Mouse (Mus musculus): ENCODE measurements around the gene Cnnm4.
A peak's percentile ranks its signal among the peaks of the same experiment; 100 is the strongest.

Gene Cnnm4

DNA sequence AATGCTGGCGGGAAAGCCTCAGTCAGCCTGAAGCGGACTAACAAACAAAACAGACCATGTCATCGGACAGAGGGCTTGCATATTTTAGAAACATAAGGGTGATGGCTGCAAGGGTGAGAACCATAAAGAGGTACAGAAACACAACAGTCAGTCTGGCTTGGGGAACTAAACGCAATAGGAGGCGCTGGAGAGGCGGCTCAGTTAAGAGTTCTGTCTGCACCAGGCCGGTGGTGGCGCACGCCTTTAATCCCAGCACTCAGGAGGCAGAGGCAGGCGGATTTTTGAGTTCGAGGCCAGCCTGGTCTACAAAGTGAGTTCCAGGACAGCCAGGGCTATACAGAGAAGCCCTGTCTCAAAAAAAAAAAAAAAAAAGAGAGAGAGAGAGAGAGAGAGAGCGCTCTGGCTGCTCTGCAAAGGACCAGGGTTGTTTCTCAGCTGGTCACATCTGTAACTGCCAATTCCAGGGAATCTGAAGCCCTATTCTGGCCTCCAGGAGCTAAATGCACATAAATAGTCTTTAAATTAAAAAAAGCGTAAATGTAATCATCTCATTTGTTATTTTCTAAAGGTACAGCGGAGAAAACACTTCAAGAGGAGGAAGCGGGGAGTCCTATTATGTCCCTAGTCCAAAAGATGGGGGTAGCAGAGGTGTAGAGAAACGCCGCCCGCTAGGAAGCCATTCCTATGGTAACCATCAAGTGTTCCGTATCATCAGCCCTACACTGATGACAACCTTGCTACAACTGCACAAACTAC, 74.6 kb downstream of the Cnnm4 start:
- peak; percentile 61 to 62 for DNase-seq

DNA sequence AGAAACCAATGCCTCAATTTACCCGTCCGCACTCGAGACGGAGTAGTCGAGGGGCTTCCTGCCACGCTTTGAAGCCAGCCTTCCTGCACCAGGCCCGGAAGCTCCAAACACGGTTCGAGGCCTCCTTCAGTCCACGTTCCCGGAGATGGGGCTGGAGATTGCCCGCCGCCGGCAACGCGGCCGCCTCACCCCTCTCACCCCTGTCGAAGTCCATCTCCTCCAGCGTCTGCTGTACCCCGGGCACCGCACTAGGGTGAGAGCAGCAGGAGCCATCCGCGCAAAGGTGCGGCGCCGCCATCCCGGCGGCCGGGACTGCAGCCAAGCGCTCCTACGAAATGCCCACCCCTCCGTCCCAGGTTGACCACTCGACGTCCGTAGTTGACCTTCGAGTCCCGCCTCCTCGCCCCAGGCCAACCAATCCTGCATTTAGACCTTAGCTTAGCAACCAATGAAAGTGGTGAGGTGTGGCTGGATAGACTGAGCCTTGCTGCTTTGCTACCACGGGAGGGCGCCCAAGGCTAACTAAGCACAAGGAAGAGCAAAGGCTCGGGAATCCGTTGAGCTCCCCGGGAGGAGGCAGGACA, 75.6 kb downstream of the Cnnm4 start, which contains the start of gene Ankrd39:
TSS of gene Ankrd39 (minus strand) at position 558 of the 584 bp plus-strand sequence.
- DNase-seq = peak; percentile 99

DNA sequence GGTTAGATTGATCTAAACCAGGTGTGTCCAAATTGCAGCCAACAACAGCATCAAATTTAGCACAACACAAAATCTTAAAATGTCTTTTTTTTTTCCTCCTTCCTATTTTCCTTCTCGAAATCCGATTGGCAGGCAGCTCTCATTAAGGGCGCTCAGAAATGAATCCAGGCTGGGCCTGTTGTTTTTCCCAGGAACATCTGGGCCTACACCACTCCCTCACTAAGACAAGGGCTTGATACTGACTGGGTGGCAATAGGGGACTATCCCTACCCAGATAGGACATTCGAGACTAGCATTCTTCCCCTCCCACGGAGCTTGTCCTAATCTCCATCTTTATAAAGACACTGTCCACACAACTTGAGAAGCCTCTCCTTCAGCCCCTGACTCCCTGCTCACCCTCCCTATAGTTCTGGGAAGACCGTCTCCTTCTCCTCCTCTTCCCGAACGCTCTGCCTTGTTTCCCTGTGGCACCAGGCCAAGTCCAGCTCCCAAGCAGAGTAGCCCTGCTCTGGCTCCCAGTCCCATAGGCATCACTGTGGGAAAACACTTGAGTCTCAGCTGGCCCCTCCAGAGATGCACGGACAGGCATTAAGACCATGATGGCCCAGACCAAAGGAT, 76.7 kb downstream of the Cnnm4 start:
- DNase-seq = peak; percentile 72 to 76

DNA sequence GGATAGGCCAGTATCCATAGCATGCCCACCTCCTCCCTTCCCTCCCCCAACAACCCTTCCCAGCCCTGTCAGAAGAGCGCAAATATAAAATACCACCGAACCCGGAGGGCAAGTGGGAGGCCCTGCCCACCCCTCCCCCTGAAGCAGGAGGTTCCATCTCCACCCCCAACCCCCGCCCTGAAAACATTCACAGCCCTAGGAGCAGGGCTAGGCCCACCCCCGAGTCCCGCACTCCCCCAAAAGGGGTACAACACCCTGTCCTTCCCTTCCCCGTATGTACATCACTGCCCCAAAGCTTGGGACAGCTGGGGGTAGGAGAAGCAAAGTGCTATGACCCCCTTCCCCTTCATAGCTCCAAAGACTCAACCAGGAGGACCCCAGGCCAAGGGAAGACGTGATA, 77.4 kb downstream of the Cnnm4 start:
- no peak for DNase-seq

DNA sequence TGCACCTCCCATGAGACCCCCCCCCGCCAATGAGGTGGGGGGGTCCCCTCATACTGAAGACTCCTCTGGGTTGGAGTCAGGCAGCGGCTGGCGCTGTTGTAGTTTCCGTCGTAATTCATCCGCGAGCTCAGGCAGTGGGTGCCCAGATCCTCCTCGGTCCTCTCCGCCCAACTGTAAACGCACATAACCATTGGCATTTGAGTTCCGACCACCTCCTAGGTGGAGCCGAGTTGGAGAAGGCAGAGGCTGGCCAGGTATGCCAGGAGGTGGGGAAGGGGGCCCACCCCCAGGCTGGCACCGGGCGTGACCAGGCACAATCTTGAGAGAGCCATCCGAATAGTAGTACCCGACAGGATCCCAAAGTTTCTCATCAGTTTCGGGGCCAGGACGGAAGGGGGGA, 78.1 kb downstream of the Cnnm4 start:
- no peak for DNase-seq

DNA sequence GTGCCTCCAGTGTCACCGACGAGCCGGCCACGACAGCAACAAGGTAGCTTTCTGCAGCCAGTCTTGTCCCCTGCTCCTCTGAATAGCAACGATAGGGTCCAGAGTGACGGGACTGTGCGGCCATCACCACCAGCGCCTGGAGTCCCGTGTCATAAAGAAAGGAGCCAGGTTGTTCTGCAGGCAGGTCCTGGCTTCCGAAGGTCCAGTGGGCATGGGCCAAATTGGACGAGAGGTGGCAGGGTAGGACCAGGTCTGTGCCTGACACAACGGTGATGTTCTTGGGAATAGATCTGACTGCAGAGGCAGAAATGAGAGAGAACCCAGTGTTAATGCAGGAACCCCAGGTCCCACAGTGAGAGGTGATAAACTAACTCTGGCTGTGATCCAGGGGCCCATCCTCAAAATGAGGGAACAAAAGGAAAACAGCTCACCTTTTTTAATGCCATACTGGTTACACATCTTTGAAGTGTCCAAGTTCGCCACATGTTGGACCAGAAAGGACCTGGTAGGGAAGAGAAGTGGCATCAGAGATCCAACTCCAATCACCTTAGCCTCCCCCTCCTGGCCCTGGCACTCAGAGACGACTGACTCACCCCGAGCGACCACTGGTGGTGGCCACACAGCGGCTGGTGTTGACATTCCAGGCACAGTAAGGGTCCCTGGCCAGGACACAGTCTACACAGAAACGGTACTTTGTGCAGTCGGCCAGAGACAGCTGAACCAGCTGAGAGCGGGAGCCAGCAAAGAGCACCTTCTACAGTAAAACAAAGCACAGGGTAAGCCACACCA, 78.8 kb downstream of the Cnnm4 start:
- peak; percentile 54 to 57 for DNase-seq

DNA sequence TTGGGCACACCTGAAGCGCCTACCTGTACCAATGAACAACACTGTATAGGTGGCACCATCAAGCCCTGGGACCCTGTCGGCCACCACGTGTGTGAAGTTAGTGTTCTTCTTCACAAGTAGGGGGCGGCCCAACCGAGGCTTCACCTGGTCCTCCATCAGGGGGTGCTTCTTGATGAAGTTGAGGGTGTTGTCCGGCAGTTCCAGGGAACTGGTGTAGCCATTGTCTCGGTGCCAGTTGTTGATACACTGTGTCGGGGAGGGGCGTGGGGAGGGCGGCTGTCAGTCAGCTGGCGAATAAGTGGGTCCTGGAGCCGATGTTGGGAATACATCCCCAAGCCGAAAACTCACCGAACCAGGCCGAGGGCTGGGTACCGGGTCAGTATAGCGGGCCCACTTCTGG, 80.5 kb downstream of the Cnnm4 start:
- DNase-seq = no peak

DNA sequence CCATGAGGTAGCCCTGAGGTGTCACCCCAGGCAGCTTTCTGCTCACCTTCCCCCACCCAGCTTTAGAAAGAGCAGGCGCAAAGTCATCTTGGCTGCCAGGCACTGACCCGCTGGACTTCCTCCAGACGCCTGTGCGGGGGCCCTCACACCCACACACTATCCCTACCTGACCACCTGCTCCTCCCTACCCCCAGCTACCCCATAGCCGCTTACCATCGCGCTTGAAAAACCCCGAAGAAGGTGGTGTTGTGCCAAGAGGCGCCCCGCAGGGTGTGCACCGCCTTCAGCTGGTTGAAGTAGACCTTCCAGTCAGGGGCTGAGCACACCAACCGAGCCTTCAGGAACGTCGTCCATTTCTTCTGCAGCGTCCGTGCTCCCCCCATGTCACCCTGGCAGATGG, 81.1 kb downstream of the Cnnm4 start:
- DNase-seq = peak; percentile 80 to 87

DNA sequence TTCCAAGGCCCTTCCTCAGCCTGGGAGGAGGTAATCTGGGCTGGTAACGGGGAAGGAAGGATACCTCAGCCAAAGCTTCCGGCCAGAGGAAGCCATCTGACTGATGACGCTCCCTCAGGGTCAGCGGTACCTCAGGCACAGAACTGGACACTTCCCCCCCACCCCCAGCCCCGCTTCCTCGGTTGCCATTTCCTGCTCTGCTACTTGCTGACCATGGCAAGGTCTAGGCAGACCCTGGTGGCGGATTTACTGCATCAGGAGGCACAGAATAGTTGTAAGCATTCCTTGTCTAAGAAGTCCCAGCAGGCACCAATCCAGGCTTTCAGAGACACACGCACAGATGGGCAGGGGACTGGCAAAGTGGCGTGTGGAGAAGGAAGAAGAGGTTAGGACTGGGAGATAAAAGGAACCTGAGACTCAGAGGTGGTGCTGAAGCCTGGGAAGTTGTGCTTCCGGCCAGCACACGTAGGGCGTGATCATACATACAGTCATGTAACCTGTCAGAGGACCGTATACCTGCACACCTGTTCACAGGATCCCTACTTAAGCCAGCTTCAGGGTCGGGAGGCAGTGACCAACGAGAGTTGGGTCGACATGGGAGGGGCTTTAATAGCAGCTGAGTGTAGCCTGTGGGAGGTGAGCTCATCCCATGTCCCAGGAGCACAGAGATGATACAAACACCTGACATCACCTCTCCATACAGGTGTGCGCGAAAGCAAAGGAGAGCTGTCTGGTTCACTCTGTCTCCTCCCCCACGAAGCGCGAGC, 83.4 kb downstream of the Cnnm4 start:
- peak; percentile 67 to 68 for DNase-seq

DNA sequence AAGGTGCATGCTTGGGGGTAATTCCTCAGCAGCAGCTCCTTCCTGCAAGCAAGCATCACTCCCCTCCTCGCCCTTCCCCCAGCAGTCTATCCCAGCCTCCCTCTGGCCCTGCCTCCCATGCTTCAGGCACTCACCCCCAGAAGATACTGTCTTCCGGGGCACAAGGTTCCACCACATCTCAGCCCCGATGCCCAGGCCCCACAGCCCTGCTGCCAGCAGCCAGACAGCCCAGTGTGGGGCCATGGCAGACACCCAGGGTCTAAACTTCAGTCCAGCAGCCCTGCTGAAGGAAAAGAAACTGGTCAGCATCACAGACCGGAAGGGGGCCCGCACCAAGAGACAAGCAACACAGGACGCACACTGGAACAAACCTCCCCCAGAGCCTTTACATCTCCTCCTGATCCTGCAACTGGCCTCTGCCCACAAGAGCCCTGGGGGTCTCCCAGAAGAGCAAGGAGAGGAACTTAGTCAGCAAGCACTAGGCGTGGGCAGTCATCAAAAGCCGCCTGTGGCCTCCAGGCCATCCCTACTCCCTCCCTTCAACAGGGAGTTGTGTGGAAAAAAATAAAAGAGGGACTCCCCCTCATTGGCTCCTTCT, 84.5 kb downstream of the Cnnm4 start:
- peak; percentile 82 to 89 for DNase-seq

DNA sequence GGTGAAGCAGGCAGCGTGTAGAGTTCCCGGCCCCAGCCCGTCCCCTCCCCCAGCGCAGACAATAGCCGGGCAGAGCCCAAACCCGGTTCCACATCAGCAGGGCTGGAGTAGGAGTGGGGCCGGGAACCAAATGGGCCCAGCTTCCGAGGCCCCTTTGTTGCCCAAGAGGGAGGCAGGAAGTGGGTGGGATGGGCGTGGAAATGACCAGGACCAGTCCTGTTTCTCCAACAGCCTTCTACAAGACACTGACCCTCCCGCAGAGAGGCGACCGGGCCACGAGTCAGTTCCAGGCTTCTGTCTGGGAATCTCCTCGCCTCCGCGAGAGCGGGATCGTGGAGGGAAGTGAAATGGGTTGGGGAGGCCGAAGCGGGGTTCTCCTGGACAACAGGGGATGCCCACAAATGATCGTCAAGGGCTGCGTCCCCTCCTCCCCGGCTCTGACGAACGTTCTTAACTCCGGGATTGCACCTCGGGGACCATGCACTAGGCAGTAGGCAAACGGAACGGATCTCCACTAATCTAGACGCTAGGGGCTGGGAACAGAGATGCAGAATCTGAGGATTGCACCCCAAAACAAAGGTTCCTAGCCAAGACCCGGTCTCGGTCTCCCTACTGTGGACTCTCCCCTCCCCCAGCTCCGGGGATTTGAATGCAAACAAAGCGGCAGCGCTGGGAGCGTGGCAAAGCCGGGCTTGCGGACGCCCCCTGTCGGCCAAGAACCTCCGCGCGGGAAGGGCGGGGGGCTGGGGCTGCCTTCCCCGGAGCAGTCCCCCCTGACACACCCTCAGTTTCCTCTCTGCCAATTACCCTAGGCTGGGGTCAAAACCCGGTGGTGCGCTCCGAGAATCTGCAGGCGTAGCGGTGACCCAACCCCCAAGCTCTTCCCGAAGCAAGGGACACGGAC, 85.4 kb downstream of the Cnnm4 start:
- peak; percentile 99 to 100 for DNase-seq

DNA sequence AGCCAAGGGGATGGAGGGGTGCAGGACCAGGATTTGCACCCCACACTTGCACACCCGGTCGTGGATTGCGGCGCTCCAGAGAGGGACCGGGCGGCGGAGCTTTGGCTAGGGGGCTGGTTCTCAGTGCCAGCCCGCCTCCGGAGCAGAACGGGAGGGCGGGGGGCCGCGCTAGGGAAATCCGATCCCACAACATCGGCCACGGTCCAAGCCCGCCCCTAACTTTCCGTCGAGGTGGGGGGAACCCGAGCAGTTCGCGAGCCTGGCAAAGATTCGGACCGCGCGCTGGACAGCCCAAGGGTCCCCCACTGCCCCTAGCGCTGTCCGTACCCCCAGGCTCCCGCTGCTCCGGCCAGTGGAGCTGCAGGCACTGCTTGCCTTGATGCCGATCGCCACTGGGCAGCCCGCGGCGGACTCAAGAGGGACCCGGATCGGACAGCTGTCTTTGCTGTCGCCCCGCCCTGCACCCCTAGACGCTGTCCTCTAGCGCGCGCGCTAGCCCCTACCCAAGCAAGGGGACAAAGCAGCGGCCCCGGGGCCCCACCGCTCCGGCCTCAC, 86.1 kb downstream of the Cnnm4 start:
- peak; percentile 91 to 93 for DNase-seq
